Mouse (Mus musculus) lung, embryonic 16.5 days (tissue): ENCODE results near the gene Pakap. TPM values are rescaled to one million over a fixed set of nuclear protein-coding genes. Genes with fewer than 3 reads are reported as not detected.
A peak's percentile ranks its signal among the peaks of the same experiment; 100 is the strongest.

Experiments used
- ATAC-seq: fragments of 200-750 bp; cut with Nextera tagmentation; 2 replicates; pipeline ENCODE4 v1.8.0; 2017; ENCODE audit warnings: low read depth, mild to moderate bottlenecking, moderate library complexity
- H3K27ac ChIP-seq: fragments of 300-500 bp; sonication (generic); 2 replicates; pipeline ENCODE4 v1.5.1; 2014; ENCODE audit warnings: mild to moderate bottlenecking, control low read depth, low read length
- H3K27me3 ChIP-seq: fragments of 300-500 bp; sonication (generic); 2 replicates; pipeline ENCODE4 v1.6.1; 2014; ENCODE audit warnings: low read depth, low read length, mixed read lengths; ENCODE audit not compliant: control insufficient read depth, insufficient read depth
- H3K36me3 ChIP-seq: fragments of 300-500 bp; sonication (generic); 2 replicates; pipeline ENCODE4 v1.6.1; 2014; ENCODE audit warnings: low read length; ENCODE audit not compliant: control insufficient read depth, insufficient read depth
- H3K4me1 ChIP-seq: fragments of 300-500 bp; sonication (generic); replicated peaks from 2 replicates; pipeline ENCODE4 v1.6.1; 2014; ENCODE audit warnings: low read length, mixed read lengths; ENCODE audit not compliant: control insufficient read depth, insufficient read depth
- H3K4me2 ChIP-seq: fragments of 300-500 bp; sonication (generic); 2 replicates; pipeline ENCODE4 v1.6.1; 2014; ENCODE audit warnings: low read depth, low read length, control low read depth
- H3K4me3 ChIP-seq: fragments of 300-500 bp; sonication (generic); 2 replicates; pipeline ENCODE4 v1.5.1; 2014; ENCODE audit warnings: mild to moderate bottlenecking, low read length, control low read depth
- H3K9ac ChIP-seq: fragments of 300-500 bp; sonication (generic); 2 replicates; pipeline ENCODE4 v1.6.1; 2014; ENCODE audit warnings: low read length, control low read depth
- H3K9me3 ChIP-seq: fragments of 300-500 bp; sonication (generic); 2 replicates; pipeline ENCODE4 v1.6.1; 2016; ENCODE audit warnings: low read length; ENCODE audit not compliant: control insufficient read depth
- WGBS: fragments of 180-500 bp; shearing (Covaris S2); extraction: QIAGEN DNeasy Blood & Tissue Kit; methylation state at CpG from one replicate; pipeline ENCODE4 v1.1.7; 2014; 5-methylcytosine and 5-hydroxymethylcytosine counted together
- polyA plus RNA-seq: library from polyadenylated mRNA; unstranded; fragments of >200 nt; fragmentation: Nextera tagmentation; extraction: Ambion mirVana; gene quantifications from 2 replicates; pipeline ENCODE4 v1.2.1, GENCODE M21; 2015

Gene Pakap
- polyA plus RNA-seq, 1 experiment from 2014 or later, result 50.0 TPM

DNA sequence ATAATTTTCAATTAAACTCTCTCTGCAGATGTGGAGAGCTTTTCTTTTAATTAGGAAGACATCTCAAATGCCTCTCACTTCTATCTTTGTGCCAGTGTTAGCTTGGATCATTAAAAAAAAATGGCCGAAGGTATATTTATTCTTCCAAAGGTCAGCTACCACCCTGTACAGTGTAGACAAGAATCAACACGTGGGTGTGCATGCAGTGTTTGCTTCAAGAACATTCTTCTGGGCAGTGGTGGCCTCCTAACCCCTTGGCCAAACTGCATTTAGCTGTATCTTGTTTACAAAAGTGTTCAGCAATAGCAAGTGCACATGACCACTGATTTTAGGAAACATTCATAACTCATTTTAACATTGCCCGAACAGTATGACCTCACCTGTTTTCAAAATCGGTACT is 241.5 kb downstream of the Pakap start:
- no peak for ATAC-seq
- WGBS, result 63% methylated on average over 4 of the region's 4 CpGs
- Histone ChIP-seq H3K4me1 (peaks cover 11% of the 10 kb centered on the region), H3K9me3 (no peaks in the 10 kb centered on the region), H3K4me3 (no peak overlapping the region), H3K36me3 (no peaks in the 10 kb centered on the region), H3K4me2 (no peak overlapping the region), H3K27me3 (no peaks in the 10 kb centered on the region), H3K27ac (no peak overlapping the region), H3K9ac (no peak overlapping the region)

GRCm38 (mm10) chr4:57812075-57812474 is 244.1 kb downstream of the Pakap start:
- H3K4me1 ChIP-seq, result peaks cover 15% of the 10 kb centered on the region
- no peaks in the 10 kb centered on the region for H3K36me3 ChIP-seq
- 81% methylated on average over 1 of the region's 1 CpGs for WGBS
- H3K9ac ChIP-seq, result no peak overlapping the region
- ATAC-seq, result no peak
- no peak overlapping the region; the same call in 1 of the 2 replicates for H3K27ac ChIP-seq
- H3K4me2 ChIP-seq, result no peak overlapping the region
- H3K27me3 ChIP-seq, result no peaks in the 10 kb centered on the region
- no peaks in the 10 kb centered on the region for H3K9me3 ChIP-seq
- H3K4me3 ChIP-seq, result no peak overlapping the region

GRCm38 (mm10) chr4:57812916-57813575 is 245.1 kb downstream of the Pakap start:
- H3K36me3 ChIP-seq, result peaks cover 4% of the 10 kb centered on the region; the same call in 1 of the 2 replicates
- no peaks in the 10 kb centered on the region for H3K27me3 ChIP-seq
- peak; percentile 77 for ATAC-seq
- peaks cover 15% of the 10 kb centered on the region for H3K4me1 ChIP-seq
- H3K9me3 ChIP-seq, result no peaks in the 10 kb centered on the region
- no peak overlapping the region for H3K4me2 ChIP-seq
- WGBS, result 32% methylated on average over 7 of the region's 7 CpGs
- H3K27ac ChIP-seq, result peak overlapping the region; percentile 82
- H3K9ac ChIP-seq, result no peak overlapping the region
- no peak overlapping the region for H3K4me3 ChIP-seq

- Histone ChIP-seq H3K4me2 (no peak overlapping the region), H3K9me3 (no peaks in the 10 kb centered on the region), H3K4me3 (no peak overlapping the region), H3K27ac (peak overlapping the region; percentile 55; the same call in 1 of the 2 replicates), H3K27me3 (no peaks in the 10 kb centered on the region), H3K9ac (no peak overlapping the region), H3K4me1 (peaks cover 15% of the 10 kb centered on the region), H3K36me3 (peaks cover 4% of the 10 kb centered on the region; the same call in 1 of the 2 replicates)
- no peak; the same call in 1 of the 2 replicates for ATAC-seq
- WGBS, result 69% methylated on average over 4 of the region's 4 CpGs
These were observed 245.6 kb downstream of the Pakap start for GRCm38 (mm10) chr4:57813576-57813945.

- peaks cover 15% of the 10 kb centered on the region for H3K4me1 ChIP-seq
- peaks cover 4% of the 10 kb centered on the region; the same call in 1 of the 2 replicates for H3K36me3 ChIP-seq
- ATAC-seq, result no peak
- no peaks in the 10 kb centered on the region for H3K9me3 ChIP-seq
- no peak overlapping the region for H3K9ac ChIP-seq
- H3K4me3 ChIP-seq, result no peak overlapping the region
- WGBS, result 63% methylated on average over 2 of the region's 2 CpGs
- no peak overlapping the region for H3K27ac ChIP-seq
- H3K27me3 ChIP-seq, result no peaks in the 10 kb centered on the region
- H3K4me2 ChIP-seq, result no peak overlapping the region
These were observed 247.4 kb downstream of the Pakap start for GRCm38 (mm10) chr4:57815355-57815754.

GRCm38 (mm10) chr4:57816146-57816545 is 248.2 kb downstream of the Pakap start:
- H3K4me2 ChIP-seq, result no peak overlapping the region
- WGBS, result 67% methylated on average over 8 of the region's 8 CpGs
- H3K9ac ChIP-seq, result no peak overlapping the region
- peaks cover 15% of the 10 kb centered on the region for H3K4me1 ChIP-seq
- H3K36me3 ChIP-seq, result peaks cover 4% of the 10 kb centered on the region; the same call in 1 of the 2 replicates
- peak; percentile 59 for ATAC-seq
- no peaks in the 10 kb centered on the region for H3K9me3 ChIP-seq
- no peak overlapping the region for H3K27ac ChIP-seq
- H3K4me3 ChIP-seq, result no peak overlapping the region
- no peaks in the 10 kb centered on the region for H3K27me3 ChIP-seq

- H3K36me3 ChIP-seq, result peaks cover 4% of the 10 kb centered on the region; the same call in 1 of the 2 replicates
- no peaks in the 10 kb centered on the region for H3K9me3 ChIP-seq
- no peak overlapping the region for H3K4me2 ChIP-seq
- H3K4me1 ChIP-seq, result peaks cover 13% of the 10 kb centered on the region
- H3K4me3 ChIP-seq, result no peak overlapping the region
- 75% methylated on average over 24 of the region's 24 CpGs for WGBS
- no peak for ATAC-seq
- no peak overlapping the region for H3K27ac ChIP-seq
- H3K9ac ChIP-seq, result no peak overlapping the region
- H3K27me3 ChIP-seq, result no peaks in the 10 kb centered on the region
These were observed 252.9 kb downstream of the Pakap start for GRCm38 (mm10) chr4:57820839-57821374.

DNA sequence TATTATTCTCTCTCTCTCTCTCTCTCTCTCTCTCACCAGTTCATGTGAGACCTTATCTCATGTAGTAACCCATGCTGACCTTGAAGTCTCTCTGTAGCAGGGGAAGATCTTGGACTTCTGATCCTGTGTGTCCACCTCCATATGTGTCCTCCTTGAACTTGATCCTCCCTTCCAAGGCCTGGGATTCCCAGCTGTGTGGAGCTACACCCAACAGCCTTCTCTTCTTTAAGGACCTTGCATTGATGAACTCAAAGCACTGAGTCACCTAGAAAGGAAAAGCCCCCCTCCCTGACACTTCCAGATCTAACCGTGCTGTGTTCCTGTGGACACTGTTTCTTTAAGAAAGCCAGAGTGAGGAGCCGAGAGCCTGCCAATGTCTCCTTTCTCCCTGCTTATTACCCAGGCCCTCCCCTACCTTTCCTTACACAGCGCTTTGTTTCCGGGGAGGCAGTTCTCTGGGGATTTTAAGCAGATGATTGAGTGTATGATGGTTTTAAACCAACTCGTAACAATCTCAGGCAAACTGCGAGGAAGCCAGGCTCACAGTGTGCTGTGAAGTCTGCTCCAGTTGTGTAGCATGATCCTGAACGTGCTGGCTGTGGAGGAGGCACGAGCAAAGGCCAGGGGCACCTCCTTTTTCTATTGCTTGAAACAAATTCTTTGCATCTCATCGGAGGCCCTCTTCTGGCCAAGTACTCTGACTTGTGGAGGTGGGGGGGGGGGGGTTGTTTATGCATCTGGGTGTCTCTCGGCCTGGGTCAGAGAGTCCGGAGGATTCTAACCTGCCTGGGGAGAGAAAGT is 253.8 kb downstream of the Pakap start:
- no peak overlapping the region for H3K4me3 ChIP-seq
- peaks cover 4% of the 10 kb centered on the region; the same call in 1 of the 2 replicates for H3K36me3 ChIP-seq
- H3K9ac ChIP-seq, result peak overlapping the region; percentile 33
- peak; percentile 51; the same call in 1 of the 2 replicates for ATAC-seq
- peak overlapping the region; percentile 30 for H3K4me2 ChIP-seq
- 7% methylated on average over 11 of the region's 11 CpGs for WGBS
- H3K27ac ChIP-seq, result peak overlapping the region; percentile 18; the same call in 1 of the 2 replicates
- H3K27me3 ChIP-seq, result no peaks in the 10 kb centered on the region
- peaks cover 9% of the 10 kb centered on the region for H3K4me1 ChIP-seq
- no peaks in the 10 kb centered on the region for H3K9me3 ChIP-seq

- H3K27ac ChIP-seq, result no peak overlapping the region
- no peak overlapping the region for H3K4me2 ChIP-seq
- no peak for ATAC-seq
- WGBS, result 87% methylated on average over 5 of the region's 5 CpGs
- peaks cover 9% of the 10 kb centered on the region for H3K4me1 ChIP-seq
- no peak overlapping the region for H3K4me3 ChIP-seq
- H3K9ac ChIP-seq, result no peak overlapping the region
- no peaks in the 10 kb centered on the region for H3K27me3 ChIP-seq
- no peaks in the 10 kb centered on the region for H3K9me3 ChIP-seq
- H3K36me3 ChIP-seq, result peaks cover under 1% of the 10 kb centered on the region; the same call in 1 of the 2 replicates
These were observed 254.7 kb downstream of the Pakap start for GRCm38 (mm10) chr4:57822641-57823040.
